Mouse (Mus musculus): Measurements from ENCODE around the gene Prkag3.

- TF ChIP-seq CTCF (IDR thresholded peaks at IDR 0.05; ENCODE audit: low read depth) (no peak), EP300 (IDR thresholded peaks at IDR 0.05; ENCODE audit: low read depth) (no peak)
Measured at GRCm38 (mm10) chr1:74726674-74727073, 22.3 kb downstream of the Prkag3 start.

All from liver, postnatal 0 days (tissue).